Mouse (Mus musculus): ENCODE measurements around the gene Cadm4. TPM values are rescaled to one million over a fixed set of nuclear protein-coding genes. Genes with fewer than 3 reads are reported as not detected.
"Not testable (repeated sequence)": the region's sequence is repeated elsewhere in the genome, so short reads cannot be mapped to it uniquely, and the experiment has no call there.

The Cadm4 gene
- total RNA-seq, 2 experiments from 2014 or later: 14.7 to 17.4 TPM

- no peak for DNase-seq
Observed at GRCm38 (mm10) chr7:24504004-24504403, 22.2 kb downstream of the Cadm4 start.

DNA sequence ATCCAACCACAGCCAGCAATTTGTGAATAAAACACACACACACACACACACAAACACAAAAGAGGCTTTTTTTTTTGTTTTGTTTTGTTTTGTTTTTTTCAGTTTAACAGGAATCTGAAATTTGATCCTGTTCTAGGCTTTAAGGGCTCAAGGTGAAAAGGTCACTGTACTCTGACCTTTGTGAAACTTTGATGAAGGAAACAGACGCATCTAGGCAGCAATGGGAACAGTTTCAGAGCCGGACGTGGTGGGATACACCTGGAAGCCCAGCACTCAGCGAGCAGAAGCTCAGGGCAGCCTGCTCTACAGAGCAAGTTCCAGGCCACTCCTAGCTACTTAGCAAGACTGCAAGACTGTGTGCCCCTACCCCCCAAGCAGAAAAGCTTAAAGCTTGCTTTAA lies 23.0 kb downstream of the Cadm4 start:
- DNase-seq: no peak

- no peak for DNase-seq
Observed at GRCm38 (mm10) chr7:24505447-24506064, 23.7 kb downstream of the Cadm4 start.

DNA sequence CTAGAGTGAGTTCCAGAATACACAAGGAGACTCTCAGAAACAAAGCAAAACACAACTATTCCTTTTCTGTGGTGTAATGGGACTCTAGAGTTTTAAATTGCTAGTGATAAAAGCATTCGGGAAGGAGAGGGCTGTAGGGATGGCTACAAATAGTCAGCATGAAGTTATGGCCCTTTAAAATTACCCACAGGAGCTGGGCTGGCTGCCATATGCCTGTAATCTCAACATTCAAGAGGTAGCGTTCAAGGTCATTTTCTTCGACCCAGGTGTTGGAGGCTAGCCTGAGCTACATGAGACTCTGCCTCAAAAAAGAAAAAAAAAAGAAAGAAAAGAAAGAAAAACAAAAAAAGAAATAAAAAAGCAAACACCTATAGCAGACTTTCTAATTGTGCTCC lies 24.2 kb downstream of the Cadm4 start:
- DNase-seq: no peak

- DNase-seq: peak; percentile 54
Observed at GRCm38 (mm10) chr7:24506476-24506837, 24.6 kb downstream of the Cadm4 start.

DNA sequence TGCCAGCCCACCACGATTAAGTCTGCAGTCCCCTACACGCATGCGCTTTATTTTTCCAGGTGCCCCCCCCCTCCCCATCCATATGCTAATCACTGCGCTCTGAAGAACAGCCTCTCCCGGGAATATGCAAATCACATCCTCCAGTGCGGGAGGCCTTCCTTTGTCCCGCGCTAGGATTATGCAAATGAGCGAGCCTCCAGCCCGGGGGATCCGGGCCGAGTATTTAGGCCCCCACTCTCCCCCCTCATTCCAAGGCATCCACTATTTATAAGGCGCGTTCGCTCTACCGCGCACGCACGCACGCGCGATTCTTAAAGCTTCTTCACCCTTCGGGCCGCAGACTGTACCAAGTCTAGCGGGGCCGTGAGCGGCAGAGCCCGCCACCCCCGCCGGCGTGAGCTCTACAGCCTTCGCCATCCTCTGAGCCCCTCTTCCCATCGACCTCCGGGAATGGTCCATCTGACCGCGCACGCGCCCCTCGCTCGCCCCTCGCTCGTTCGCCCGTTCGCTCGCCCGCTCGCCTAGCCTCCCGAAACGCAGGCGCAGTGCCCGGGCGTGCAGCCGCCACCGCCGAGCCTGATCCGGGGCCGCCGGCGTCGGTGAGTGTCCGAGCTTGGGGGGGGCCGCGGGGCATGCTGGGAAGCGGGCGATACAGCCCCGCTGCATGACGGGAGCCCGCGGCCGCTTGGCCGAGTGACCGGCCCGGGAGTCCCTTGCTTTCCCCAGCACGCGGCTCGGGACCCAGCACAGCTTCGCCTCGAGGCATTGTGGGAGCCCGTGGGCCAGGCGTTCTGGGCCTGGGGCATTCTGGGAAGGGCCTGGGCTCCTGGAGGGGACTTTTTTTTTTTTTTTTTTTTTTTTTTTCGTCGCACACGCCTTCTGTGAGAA lies 25.3 kb downstream of the Cadm4 start, which contains the start of gene Zfp428:
Gene Zfp428, plus strand, starts transcription at position 169 of the 888 bp plus-strand sequence.
- DNase-seq: peak; percentile 93

DNA sequence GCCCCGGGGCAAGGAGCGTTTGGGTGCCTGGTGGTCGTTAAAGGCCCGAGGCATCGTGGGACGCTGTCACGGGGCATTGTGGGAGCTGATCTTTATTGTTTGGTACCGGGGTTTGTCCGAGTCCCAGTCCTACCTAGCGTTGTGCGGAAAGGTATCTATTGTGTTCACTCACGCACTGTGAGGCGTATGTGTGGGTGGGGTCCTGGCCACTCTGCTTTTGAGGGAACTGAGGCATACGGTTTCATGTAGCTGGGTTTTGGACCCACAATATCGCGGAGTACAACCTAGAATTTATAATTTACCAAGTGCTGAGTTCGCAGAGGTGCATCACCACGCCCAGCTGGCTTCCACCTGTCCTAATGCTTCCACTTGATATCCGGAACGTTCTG lies 25.9 kb downstream of the Cadm4 start:
- no peak for DNase-seq

GRCm38 (mm10) chr7:24512355-24512754 lies 30.5 kb downstream of the Cadm4 start, which contains the start of gene AC161166.1:
Gene AC161166.1, minus strand, starts transcription at chr7:24512455.
- no peak for DNase-seq

- not testable (repeated sequence) for DNase-seq
Observed at GRCm38 (mm10) chr7:24516319-24516718, 34.5 kb downstream of the Cadm4 start.

DNA sequence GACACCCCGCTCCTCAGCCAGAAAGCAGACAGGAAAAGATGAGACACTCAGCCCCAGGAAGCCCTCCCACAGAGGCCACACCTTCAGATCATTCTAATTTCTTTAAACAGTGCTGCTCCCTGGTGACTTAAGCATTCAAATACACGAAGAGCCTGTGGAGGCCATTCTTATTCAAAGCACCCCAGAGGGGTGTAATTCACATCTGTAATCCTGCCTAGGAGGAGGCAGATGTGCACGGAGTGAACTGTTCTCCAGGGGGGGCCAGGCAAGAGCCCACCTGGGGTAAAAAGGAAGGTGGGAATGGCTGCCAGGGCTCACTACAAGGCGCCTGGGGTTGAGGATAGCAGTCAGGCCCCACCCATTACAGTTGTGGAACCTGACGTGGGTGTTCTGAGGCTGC lies 35.3 kb downstream of the Cadm4 start:
- DNase-seq: no peak

DNA sequence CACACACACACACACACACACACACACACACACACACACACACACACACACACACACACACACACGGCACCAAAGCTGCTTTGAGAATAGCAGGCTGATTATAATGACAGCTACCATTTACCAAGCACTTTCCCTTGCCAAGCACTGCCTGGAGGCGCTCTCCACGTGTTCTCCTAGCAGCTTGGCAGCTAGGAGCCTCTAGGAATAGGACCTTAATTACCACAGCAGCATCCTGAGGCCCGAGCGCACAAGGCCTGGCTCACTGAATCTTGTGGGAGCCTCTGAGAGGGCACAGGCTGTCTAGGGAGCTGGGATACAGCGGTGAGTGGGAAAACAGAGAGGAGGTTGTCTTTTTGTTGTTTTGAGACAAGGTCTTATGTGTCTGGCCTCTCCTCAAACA lies 35.8 kb downstream of the Cadm4 start:
- no peak for DNase-seq

DNA sequence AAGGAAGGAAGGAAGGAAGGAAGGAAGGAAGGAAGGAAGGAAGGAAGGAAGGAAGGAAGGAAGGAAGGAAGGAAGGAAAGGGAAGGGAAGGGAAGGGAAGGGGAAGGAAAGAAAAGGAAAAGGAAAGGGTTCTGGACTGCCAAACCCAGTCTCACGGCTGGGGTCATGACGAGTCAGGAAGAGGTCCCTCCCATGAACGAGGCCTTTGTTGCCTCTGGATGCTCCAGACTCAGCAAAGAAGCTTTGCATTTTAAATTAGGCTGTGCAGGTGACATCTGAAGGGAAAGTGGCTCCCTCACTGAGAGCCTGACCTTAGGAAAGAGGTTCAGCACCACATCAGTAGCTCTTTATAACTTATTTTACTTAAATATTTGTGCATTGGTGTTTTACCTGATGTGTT lies 37.3 kb downstream of the Cadm4 start:
- no peak for DNase-seq

GRCm38 (mm10) chr7:24520054-24520453 lies 38.2 kb downstream of the Cadm4 start:
- not testable (repeated sequence) for DNase-seq

DNA sequence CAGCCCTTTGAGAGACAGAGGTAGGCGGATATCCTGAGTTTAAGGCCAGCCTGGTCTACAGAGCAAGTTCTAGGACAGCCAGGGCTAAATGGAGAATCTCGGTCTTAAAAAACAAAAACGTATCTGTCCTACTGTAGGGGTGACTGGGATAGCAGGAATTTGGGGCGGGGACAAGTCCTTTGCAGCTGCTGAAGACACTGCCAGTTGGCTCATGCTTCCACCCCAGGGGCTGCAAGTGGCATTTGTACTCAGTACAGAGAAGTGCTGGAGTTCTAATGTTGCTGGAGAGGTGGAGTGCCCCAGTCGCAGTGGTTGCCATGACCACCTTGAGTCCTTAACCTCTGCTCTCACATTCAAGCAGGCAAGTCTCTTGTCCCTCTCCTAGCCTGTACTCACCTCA lies 41.0 kb downstream of the Cadm4 start:
- no peak for DNase-seq

DNA sequence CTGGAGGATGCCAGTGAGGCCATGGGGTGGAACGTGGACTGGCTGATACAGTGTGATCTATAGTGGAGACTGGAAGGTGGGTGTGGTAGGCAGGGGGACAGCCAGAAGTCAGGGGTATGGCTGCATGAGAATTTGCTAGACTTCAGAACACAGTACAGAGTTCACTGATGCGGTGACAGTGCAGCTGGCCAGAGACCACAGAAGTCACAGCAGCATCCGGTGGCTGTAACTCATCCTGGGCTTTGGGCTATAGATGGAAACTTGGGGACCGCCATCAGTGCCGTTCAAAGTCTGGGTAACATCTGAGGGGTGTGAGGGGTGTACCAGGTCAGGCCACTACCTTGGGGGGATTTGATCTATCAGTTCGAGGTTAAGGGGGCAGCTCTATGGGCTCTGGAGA lies 41.9 kb downstream of the Cadm4 start:
- no peak for DNase-seq

DNA sequence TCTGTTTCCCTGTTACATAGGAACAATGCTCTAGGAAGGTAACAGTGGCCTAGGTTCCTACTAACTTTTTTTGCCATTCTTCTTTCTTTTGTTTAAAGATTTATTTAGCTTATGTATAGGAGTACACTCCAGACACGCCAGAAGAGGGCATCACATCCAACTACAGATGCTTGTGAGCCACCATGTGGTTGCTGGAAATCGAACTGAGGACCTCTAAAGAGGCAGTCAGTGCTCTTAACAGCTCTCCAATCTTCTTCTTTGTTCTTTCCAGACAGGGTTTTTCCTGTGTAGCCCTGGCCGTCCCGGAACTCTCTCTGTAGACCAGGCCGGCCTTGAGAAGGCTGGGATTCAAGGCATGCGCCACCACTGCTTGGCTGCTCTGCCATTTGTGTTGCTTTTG lies 43.2 kb downstream of the Cadm4 start:
- DNase-seq: no peak

GRCm38 (mm10) chr7:24525686-24526420 lies 44.0 kb downstream of the Cadm4 start:
- DNase-seq: no peak

- DNase-seq: no peak
Observed at GRCm38 (mm10) chr7:24528861-24529260, 47.0 kb downstream of the Cadm4 start.

GRCm38 (mm10) chr7:24529580-24529979 lies 47.8 kb downstream of the Cadm4 start:
- no peak for DNase-seq

DNA sequence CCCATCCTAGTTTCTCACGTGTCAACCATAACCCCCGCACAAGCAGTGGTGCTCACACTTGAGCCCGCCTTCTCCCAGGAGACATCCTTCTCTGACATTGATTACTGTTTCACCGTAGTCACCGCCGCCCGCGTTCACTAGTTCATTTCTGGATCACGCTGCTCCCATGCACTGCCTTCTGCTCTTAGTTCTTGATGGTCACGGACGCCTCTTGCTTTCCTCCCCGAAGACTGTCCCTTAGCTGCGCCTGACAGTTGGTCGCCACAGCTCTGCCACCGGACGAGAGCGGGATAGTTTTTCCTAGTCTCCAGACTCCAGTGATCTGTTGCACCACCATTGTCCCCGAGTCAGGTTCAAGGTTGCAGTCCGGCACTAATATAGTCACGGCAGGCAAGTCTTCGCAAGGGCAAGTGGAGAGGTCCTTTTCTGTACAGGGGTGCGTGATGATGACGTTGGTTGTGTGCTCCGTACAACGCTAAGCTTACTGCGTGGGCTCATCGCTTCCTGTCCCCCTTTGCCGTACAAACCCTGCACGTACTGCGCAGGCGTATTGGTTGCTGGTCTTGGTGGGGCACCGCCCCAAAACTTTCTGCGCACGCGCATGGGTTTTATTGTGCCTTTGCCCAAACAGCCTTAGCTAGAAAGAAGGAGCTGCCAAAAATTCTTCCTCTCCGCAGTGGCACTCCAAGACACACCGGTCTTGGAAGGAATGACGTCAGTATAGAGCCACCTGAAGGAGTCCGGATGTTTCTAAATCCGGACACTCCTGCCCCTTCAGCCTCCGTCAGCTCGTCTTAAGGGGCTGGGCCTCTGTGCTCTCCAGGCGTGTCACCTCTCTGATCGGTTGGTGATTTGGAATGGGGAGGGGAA lies 48.5 kb downstream of the Cadm4 start, which contains the start of gene Irgq:
Gene Irgq, plus strand, starts transcription at position 628 of the 870 bp plus-strand sequence.
- peak; percentile 99 for DNase-seq

GRCm38 (mm10) chr7:24531211-24531971 lies 49.6 kb downstream of the Cadm4 start:
- peak; percentile 74 for DNase-seq

All from gastrocnemius, postnatal 10 days (tissue).